Mouse (Mus musculus) left cerebral cortex, adult 8-10 months (tissue): ENCODE results near the gene Prr3. TPM values are rescaled to one million over a fixed set of nuclear protein-coding genes. Genes with fewer than 3 reads are reported as not detected.
"Not testable (repeated sequence)": the region's sequence is repeated elsewhere in the genome, so short reads cannot be mapped to it uniquely, and the experiment has no call there.

Source experiments
- DNase-seq, 2 experiments: peaks; one replicate each; pipeline ENCODE4 v3.0.0; 2022; ENCODE audit warnings: low spot score in 2 of 2
- microRNA-seq, 2 experiments: library from miRNA; unstranded; fragments of <30 nt; microRNA quantifications; one replicate each; pipeline ENCODE4 v1.2.0; 2022
- total RNA-seq, 4 experiments: library from RNA; stranded (reverse); gene quantifications; 2 replicates each; pipeline ENCODE4 v1.2.4; 2022

Prr3 gene
- total RNA-seq, 4 experiments from 2014 or later = 35.3 to 44.5 (median 38.4) TPM

- no peak for DNase-seq
Measured at GRCm38 (mm10) chr17:35939108-35939507, 40.9 kb downstream of the Prr3 start.

DNA sequence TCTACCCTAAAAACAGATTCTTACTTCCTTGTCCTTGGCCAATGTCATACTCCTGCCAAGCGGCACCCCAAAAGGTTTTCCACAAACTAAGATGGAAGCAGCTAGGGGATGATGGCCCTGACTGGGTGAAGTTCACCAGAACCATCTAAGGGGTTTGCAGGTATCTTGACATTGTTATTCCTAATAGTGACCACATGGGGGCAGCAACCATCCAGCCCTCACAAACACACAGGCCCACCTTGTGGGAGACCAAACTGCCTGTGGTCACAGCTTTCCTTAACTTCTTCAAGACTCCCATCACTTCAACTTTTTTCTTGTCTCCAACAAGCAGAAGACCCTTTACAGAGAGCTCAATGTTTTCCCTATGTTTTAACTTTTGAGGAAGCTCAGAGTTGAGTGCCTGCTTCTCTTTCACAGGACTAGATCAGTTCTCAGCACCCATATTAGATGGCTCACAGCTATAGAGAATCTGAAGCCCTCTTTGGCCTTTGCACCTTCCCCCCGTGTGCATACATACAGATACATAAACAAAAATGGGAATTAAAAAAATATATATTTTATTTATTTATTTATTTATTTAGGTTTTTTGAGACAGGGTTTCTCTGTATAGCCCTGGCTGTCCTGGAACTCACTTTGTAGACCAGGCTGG, 42.2 kb downstream of the Prr3 start:
- no peak for DNase-seq

- not testable (repeated sequence) for DNase-seq
Measured at GRCm38 (mm10) chr17:35935763-35936162, 44.3 kb downstream of the Prr3 start.

GRCm38 (mm10) chr17:35932608-35933007, 47.4 kb downstream of the Prr3 start:
- DNase-seq = no peak

DNA sequence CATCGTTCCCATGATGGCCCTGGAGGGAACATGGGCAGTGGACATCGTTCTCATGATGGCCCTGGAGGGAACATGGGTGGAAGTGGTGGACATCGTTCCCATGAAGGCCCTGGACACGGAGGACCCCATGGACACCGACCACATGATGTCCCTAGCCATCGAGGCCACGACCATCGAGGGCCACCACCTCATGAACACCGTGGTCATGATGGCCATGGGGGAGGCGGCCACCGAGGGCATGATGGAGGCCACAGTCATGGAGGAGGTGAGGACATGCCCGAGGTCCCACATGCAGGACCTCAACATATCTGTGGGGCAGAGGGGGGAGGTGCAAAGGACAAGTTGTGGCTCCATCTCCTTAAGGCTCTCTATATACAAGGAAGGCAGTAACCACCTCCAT, 49.4 kb downstream of the Prr3 start:
- DNase-seq = no peak

DNA sequence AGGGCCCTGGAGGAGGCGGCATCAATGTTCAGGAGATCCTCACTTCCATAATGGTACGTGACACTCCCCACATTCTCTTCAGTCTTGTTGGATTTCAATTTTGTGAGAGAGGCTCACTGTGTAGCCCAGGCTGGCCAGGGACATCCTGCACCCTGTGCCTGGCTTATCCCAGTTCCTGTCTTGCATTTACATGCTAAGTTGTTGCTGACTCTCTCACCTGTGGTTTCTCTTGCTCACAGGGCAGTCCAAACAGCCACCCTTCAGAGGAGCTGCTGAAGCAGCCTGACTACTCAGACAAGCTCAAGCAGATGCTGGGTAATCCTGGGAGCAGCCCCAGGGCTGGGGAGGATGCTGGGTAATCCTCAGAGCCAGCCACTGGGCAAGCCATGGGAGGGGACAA, 50.5 kb downstream of the Prr3 start:
- DNase-seq = no peak

- no peak for DNase-seq
Measured at GRCm38 (mm10) chr17:35927471-35927870, 52.6 kb downstream of the Prr3 start.

GRCm38 (mm10) chr17:35923281-35923680, 56.8 kb downstream of the Prr3 start:
- DNase-seq = no peak

- no peak for DNase-seq
Measured at GRCm38 (mm10) chr17:35922566-35922965, 57.5 kb downstream of the Prr3 start.

Small RNA genes within 50 kb of the gene (microRNA-seq; reads per million reads assigned to microRNA genes)
- gene Mir877 = 280 to 364 reads per million in 2 experiments

Other genes starting within 250 kb of the Prr3 start
- 10 to 100 TPM; 11.1 to 17.3 (median 15.2) TPM for gene Ier3, start 158.6 kb downstream of the Prr3 start, total RNA-seq
- gene Flot1, start 157.0 kb downstream of the Prr3 start, total RNA-seq = 100 to 1,000 TPM; 118 to 151 (median 137) TPM
- 100 to 1,000 TPM; 430 to 459 (median 451) TPM for gene Tubb5, start 141.9 kb downstream of the Prr3 start, total RNA-seq
- gene Mdc1, start 138.7 kb downstream of the Prr3 start, total RNA-seq = 10 to 100 TPM; 13.8 to 21.2 (median 18.2) TPM
- gene Nrm, start 118.9 kb downstream of the Prr3 start, total RNA-seq = 1 to 10 TPM; 2.6 to 3.4 (median 3.0) TPM
- gene Ppp1r18, start 114.6 kb downstream of the Prr3 start, total RNA-seq = 10 to 100 TPM in 2 of 4 experiments, 1 to 10 TPM in 2; 9.1 to 15.0 (median 10.9) TPM
- gene Dhx16, start 100.4 kb downstream of the Prr3 start, total RNA-seq = 10 to 100 TPM; 28.1 to 30.6 (median 29.0) TPM
- 10 to 100 TPM; 40.3 to 63.3 (median 51.9) TPM for gene 2310061I04Rik, start 82.8 kb downstream of the Prr3 start, total RNA-seq
- 10 to 100 TPM; 52.5 to 57.0 (median 53.1) TPM for gene Atat1, start 70.2 kb downstream of the Prr3 start, total RNA-seq
- gene Mrps18b, start 63.8 kb downstream of the Prr3 start, total RNA-seq = 10 to 100 TPM; 42.6 to 48.7 (median 47.6) TPM
- gene Ppp1r10, start 63.8 kb downstream of the Prr3 start, total RNA-seq = 10 to 100 TPM; 61.5 to 70.4 (median 63.2) TPM
- gene Abcf1, start 10.5 kb downstream of the Prr3 start, total RNA-seq = 10 to 100 TPM; 60.6 to 75.4 (median 65.0) TPM
- 100 to 1,000 TPM; 180 to 196 (median 184) TPM for gene Gnl1, start 385 bp downstream of the Prr3 start, total RNA-seq
- gene H2-T24, start 40.3 kb upstream of the Prr3 start, total RNA-seq = 1 to 10 TPM; 1.1 to 3.3 (median 1.6) TPM
- 10 to 100 TPM; 15.9 to 25.5 (median 21.3) TPM for gene H2-T23, start 52.6 kb upstream of the Prr3 start, total RNA-seq
- 10 to 100 TPM; 17.7 to 21.2 (median 18.6) TPM for gene H2-T22, start 62.5 kb upstream of the Prr3 start, total RNA-seq
- gene Gm6034, start 62.7 kb upstream of the Prr3 start, total RNA-seq = not detected
- gene Gm11127, start 78.1 kb upstream of the Prr3 start, total RNA-seq = 1 to 10 TPM in 3 of 4 experiments, under 1 TPM in 1; 0.72 to 3.4 (median 2.0) TPM
- under 1 TPM in 2 of 4 experiments, not detected in 2; 0.23 to 0.52 TPM for gene Gm19684, start 141.4 kb upstream of the Prr3 start, total RNA-seq
- under 1 TPM in 1 of 4 experiments, not detected in 3; 0.43 TPM for gene Gm7030, start 149.2 kb upstream of the Prr3 start, total RNA-seq
- gene Gm8909, start 188.3 kb upstream of the Prr3 start, total RNA-seq = not detected
- gene H2-T3, start 210.1 kb upstream of the Prr3 start, total RNA-seq = not detected